In genomic region chr5:147545731-147546241, GRCm38 (mm10) we compare ENCODE assay signal across 7 mouse cellular contexts.
DNase-seq lines count a peak whose midpoint lies in the region; ATAC-seq and TF ChIP-seq lines count a peak whose summit lies in the region.

No protein-coding gene starts in this region.

- no peaks in the 10 kb centered on the region for H3K79me2 ChIP-seq in myocyte (ENCODE audit: control insufficient read depth, insufficient read depth)

- 0 out of 2 replicates have a peak, but pooled peaks cover 2% of the 10 kb centered on the region for H3K36me3 ChIP-seq in midbrain, embryonic 11.5 days (ENCODE audit: control insufficient read depth, insufficient read depth, low read length)
- H3K36me3 ChIP-seq in midbrain, embryonic 16.5 days (ENCODE audit: control insufficient read depth, insufficient read depth, low read length): peaks cover 30% of the 10 kb centered on the region
- peaks cover 58% of the 10 kb centered on the region for H3K36me3 ChIP-seq in kidney, embryonic 14.5 days (ENCODE audit: control insufficient read depth, insufficient read depth, low read length)
- peaks cover 6% of the 10 kb centered on the region for H3K36me3 ChIP-seq in myocyte (ENCODE audit: control insufficient read depth, insufficient read depth)
- H3K36me3 ChIP-seq in forebrain, embryonic 16.5 days (ENCODE audit: control insufficient read depth, insufficient read depth): peaks cover 10% of the 10 kb centered on the region; the same call in 1 of the 2 replicates

- ATAC-seq in midbrain, embryonic 11.5 days (ENCODE audit: low FRiP score): no peak
- ATAC-seq in midbrain, embryonic 16.5 days: no peak
- peak; percentile 43; the same call in 1 of the 2 replicates for ATAC-seq in kidney, embryonic 14.5 days (ENCODE audit: low FRiP score, low TSS enrichment)
- no peak for ATAC-seq in monocyte, adult 5-6 weeks (replicated peaks; ENCODE audit: insufficient number of reproducible peaks, low FRiP score, low TSS enrichment, poor library complexity, severe bottlenecking)
- no peak for ATAC-seq in forebrain, embryonic 16.5 days

- no peaks in the 10 kb centered on the region for H3K4me1 ChIP-seq in midbrain, embryonic 11.5 days (ENCODE audit: control insufficient read depth, insufficient read depth, low read length)
- no peaks in the 10 kb centered on the region for H3K4me1 ChIP-seq in midbrain, embryonic 16.5 days (ENCODE audit: control insufficient read depth, insufficient read depth, low read length)
- no peaks in the 10 kb centered on the region for H3K4me1 ChIP-seq in kidney, embryonic 14.5 days (ENCODE audit: control insufficient read depth, insufficient read depth, low read length)
- no peaks in the 10 kb centered on the region for H3K4me1 ChIP-seq in forebrain, embryonic 16.5 days (replicated peaks; ENCODE audit: control insufficient read depth, insufficient read depth, low read length)

- no peaks in the 10 kb centered on the region for H3K27me3 ChIP-seq in midbrain, embryonic 11.5 days (ENCODE audit: control insufficient read depth, insufficient read depth, low read length)
- no peaks in the 10 kb centered on the region for H3K27me3 ChIP-seq in midbrain, embryonic 16.5 days (ENCODE audit: control insufficient read depth, insufficient read depth, low read depth, low read length)
- H3K27me3 ChIP-seq in kidney, embryonic 14.5 days (ENCODE audit: control insufficient read depth, insufficient read depth, low read length): no peaks in the 10 kb centered on the region
- H3K27me3 ChIP-seq in myocyte (ENCODE audit: control insufficient read depth, insufficient read depth, insufficient read length): no peaks in the 10 kb centered on the region
- H3K27me3 ChIP-seq in forebrain, embryonic 16.5 days (replicated peaks; ENCODE audit: control insufficient read depth, insufficient read depth, low read length): no peaks in the 10 kb centered on the region

- no peak overlapping the region for H3K9ac ChIP-seq in midbrain, embryonic 11.5 days (ENCODE audit: low read length)
- H3K9ac ChIP-seq in midbrain, embryonic 16.5 days (ENCODE audit: low read depth, low read length): no peak overlapping the region
- no peak overlapping the region for H3K9ac ChIP-seq in kidney, embryonic 14.5 days (ENCODE audit: low read depth, low read length)
- H3K9ac ChIP-seq in forebrain, embryonic 16.5 days (replicated peaks; ENCODE audit: low read depth, low read length): no peak overlapping the region

- H3K9me3 ChIP-seq in midbrain, embryonic 11.5 days (ENCODE audit: control insufficient read depth, low read length): no peaks in the 10 kb centered on the region
- H3K9me3 ChIP-seq in midbrain, embryonic 16.5 days (replicated peaks; ENCODE audit: control insufficient read depth, low read length, poor library complexity, severe bottlenecking): no peaks in the 10 kb centered on the region
- no peaks in the 10 kb centered on the region for H3K9me3 ChIP-seq in kidney, embryonic 14.5 days (ENCODE audit: control insufficient read depth, low read length)
- H3K9me3 ChIP-seq in forebrain, embryonic 16.5 days (ENCODE audit: control insufficient read depth, low read length): no peaks in the 10 kb centered on the region

- WGBS in midbrain, embryonic 11.5 days: 79% methylated on average over 11 of the region's 11 CpGs
- 74% methylated on average over 11 of the region's 11 CpGs for WGBS in midbrain, embryonic 16.5 days
- WGBS in kidney, embryonic 14.5 days: 77% methylated on average over 11 of the region's 11 CpGs
- 71% methylated on average over 11 of the region's 11 CpGs for WGBS in forebrain, embryonic 16.5 days

- DNase-seq in midbrain, embryonic 11.5 days (ENCODE audit: low spot score, missing footprints): peak; percentile 75
- peak; percentile 18 for DNase-seq in c-Kit-positive CD71-negative TER-119-negative erythroid progenitor cells, embryonic 14.5 days (ENCODE audit: low read depth)

- no peak overlapping the region for H3K4me2 ChIP-seq in midbrain, embryonic 11.5 days
- H3K4me2 ChIP-seq in midbrain, embryonic 16.5 days (ENCODE audit: low read length): no peak overlapping the region
- no peak overlapping the region for H3K4me2 ChIP-seq in kidney, embryonic 14.5 days (replicated peaks; ENCODE audit: low read depth, low read length)
- no peak overlapping the region for H3K4me2 ChIP-seq in myocyte (ENCODE audit: low read depth)
- no peak overlapping the region for H3K4me2 ChIP-seq in forebrain, embryonic 16.5 days (ENCODE audit: low read length)

- H3K4me3 ChIP-seq in midbrain, embryonic 11.5 days (ENCODE audit: low read depth, low read length): no peak overlapping the region
- H3K4me3 ChIP-seq in midbrain, embryonic 16.5 days (ENCODE audit: low read depth, low read length): no peak overlapping the region
- no peak overlapping the region for H3K4me3 ChIP-seq in kidney, embryonic 14.5 days (ENCODE audit: low read length)
- no peak overlapping the region for H3K4me3 ChIP-seq in myocyte
- no peak overlapping the region for H3K4me3 ChIP-seq in forebrain, embryonic 16.5 days (replicated peaks; ENCODE audit: low read length)

- no peak overlapping the region for H3K27ac ChIP-seq in midbrain, embryonic 11.5 days (ENCODE audit: low read depth, low read length)
- H3K27ac ChIP-seq in midbrain, embryonic 16.5 days (ENCODE audit: low read length): no peak overlapping the region
- H3K27ac ChIP-seq in kidney, embryonic 14.5 days (ENCODE audit: low read depth, low read length): no peak overlapping the region
- no peak overlapping the region for H3K27ac ChIP-seq in forebrain, embryonic 16.5 days (ENCODE audit: low read length)

- TF ChIP-seq POLR2A in myocyte (IDR thresholded peaks at IDR 0.05; ENCODE audit: insufficient read length, low read depth): no peak

- no peak overlapping the region for H3ac ChIP-seq in myocyte (ENCODE audit: control insufficient read depth, insufficient read length)

TF ChIP-seq in myocyte, 11 proteins besides CTCF, POLR2A, EP300 and RAD21:
- TF ChIP-seq MYOD1 (IDR thresholded peaks at IDR 0.05; ENCODE audit: control insufficient read depth in 1 of 3, insufficient read length in 2 of 3, low read depth in 2 of 3) (peak in 2 of 3 experiments; percentile 29 to 30), TCF12 (IDR thresholded peaks at IDR 0.05; ENCODE audit: insufficient read depth, poor library complexity, severe bottlenecking) (no peak)
